Mouse (Mus musculus) midbrain, embryonic 15.5 days (tissue): Measurements from ENCODE around the gene Camta2. TPM values are rescaled to one million over a fixed set of nuclear protein-coding genes. Genes with fewer than 3 reads are reported as not detected.
A peak's percentile ranks its signal among the peaks of the same experiment; 100 is the strongest.

Experiments used
- ATAC-seq: fragments of 200-750 bp; cut with Nextera tagmentation; replicated peaks from 2 replicates; pipeline ENCODE4 v1.8.0; 2017; ENCODE audit warnings: moderate TSS enrichment
- H3K27ac ChIP-seq: fragments of 300-500 bp; sonication (generic); 2 replicates; pipeline ENCODE4 v1.5.1; 2015; ENCODE audit warnings: mild to moderate bottlenecking, inconsistent platforms
- H3K27me3 ChIP-seq: fragments of 300-500 bp; sonication (generic); replicated peaks from 2 replicates; pipeline ENCODE4 v1.6.1; 2015; ENCODE audit warnings: inconsistent platforms
- H3K36me3 ChIP-seq: fragments of 300-500 bp; sonication (generic); replicated peaks from 2 replicates; pipeline ENCODE4 v1.6.1; 2015; ENCODE audit warnings: inconsistent platforms
- H3K4me1 ChIP-seq: fragments of 300-500 bp; sonication (generic); 2 replicates; pipeline ENCODE4 v1.6.1; 2015; ENCODE audit warnings: inconsistent platforms
- H3K4me2 ChIP-seq: fragments of 300-500 bp; sonication (generic); 2 replicates; pipeline ENCODE4 v1.6.1; 2015; ENCODE audit warnings: inconsistent platforms, mild to moderate bottlenecking, moderate library complexity
- H3K4me3 ChIP-seq: fragments of 300-500 bp; sonication (generic); 2 replicates; pipeline ENCODE4 v1.5.1; 2015; ENCODE audit warnings: mild to moderate bottlenecking, inconsistent platforms
- H3K9ac ChIP-seq: fragments of 300-500 bp; sonication (generic); 2 replicates; pipeline ENCODE4 v1.6.1; 2015; ENCODE audit warnings: mild to moderate bottlenecking, inconsistent platforms
- H3K9me3 ChIP-seq: fragments of 300-500 bp; sonication (generic); 2 replicates; pipeline ENCODE4 v1.6.1; 2016; ENCODE audit warnings: inconsistent platforms
- WGBS: fragments of 180-500 bp; shearing (Covaris S2); methylation state at CpG from one replicate; pipeline ENCODE4 v1.1.7; 2015; ENCODE audit warnings: mixed read lengths; 5-methylcytosine and 5-hydroxymethylcytosine counted together
- polyA plus RNA-seq: library from polyadenylated mRNA; unstranded; fragments of >200 nt; fragmentation: Nextera tagmentation; extraction: Ambion mirVana; gene quantifications from 2 replicates; pipeline ENCODE4 v1.2.1, GENCODE M21; 2015

The Camta2 gene
- polyA plus RNA-seq, 1 experiment from 2014 or later: 25.0 TPM

- no peaks in the 10 kb centered on the region for H3K9me3 ChIP-seq
- ATAC-seq: no peak
- H3K4me3 ChIP-seq: no peak overlapping the region
- WGBS: 81% methylated on average over 3 of the region's 3 CpGs
- peaks cover 35% of the 10 kb centered on the region; the same call in 1 of the 2 replicates for H3K36me3 ChIP-seq
- H3K27ac ChIP-seq: no peak overlapping the region
- H3K4me2 ChIP-seq: no peak overlapping the region
- no peaks in the 10 kb centered on the region for H3K27me3 ChIP-seq
- H3K4me1 ChIP-seq: peaks cover 16% of the 10 kb centered on the region
- H3K9ac ChIP-seq: no peak overlapping the region
These were observed 18.2 kb upstream of the Camta2 start for GRCm38 (mm10) chr11:70706127-70706526.

- H3K27ac ChIP-seq: no peak overlapping the region
- peak overlapping the region; percentile 16; the same call in 1 of the 2 replicates for H3K9ac ChIP-seq
- no peak for ATAC-seq
- H3K4me2 ChIP-seq: peak overlapping the region; percentile 90
- no peaks in the 10 kb centered on the region for H3K9me3 ChIP-seq
- no peaks in the 10 kb centered on the region for H3K27me3 ChIP-seq
- peaks cover 18% of the 10 kb centered on the region; the same call in 1 of the 2 replicates for H3K36me3 ChIP-seq
- 69% methylated on average over 6 of the region's 6 CpGs for WGBS
- no peak overlapping the region for H3K4me3 ChIP-seq
- H3K4me1 ChIP-seq: peaks cover 24% of the 10 kb centered on the region
These were observed 14.9 kb upstream of the Camta2 start for GRCm38 (mm10) chr11:70702781-70703180.

- Histone ChIP-seq H3K27ac (no peak overlapping the region), H3K4me2 (peak overlapping the region; percentile 90), H3K9ac (peak overlapping the region; percentile 92; the same call in 1 of the 2 replicates), H3K27me3 (no peaks in the 10 kb centered on the region), H3K36me3 (peaks cover 13% of the 10 kb centered on the region; the same call in 1 of the 2 replicates), H3K4me3 (peak overlapping the region; percentile 97), H3K9me3 (no peaks in the 10 kb centered on the region), H3K4me1 (peaks cover 24% of the 10 kb centered on the region)
- no peak for ATAC-seq
- WGBS: 85% methylated on average over 6 of the region's 6 CpGs
These were observed 14.3 kb upstream of the Camta2 start for GRCm38 (mm10) chr11:70701984-70702733.

- no peak for ATAC-seq
- Histone ChIP-seq H3K4me3 (peak overlapping the region; percentile 97), H3K36me3 (peaks cover 6% of the 10 kb centered on the region; the same call in 1 of the 2 replicates), H3K9me3 (no peaks in the 10 kb centered on the region), H3K27ac (peak overlapping the region; percentile 92; the same call in 1 of the 2 replicates), H3K4me1 (peaks cover 24% of the 10 kb centered on the region), H3K4me2 (peak overlapping the region; percentile 90), H3K27me3 (no peaks in the 10 kb centered on the region), H3K9ac (peak overlapping the region; percentile 92)
- WGBS: 11% methylated on average over 10 of the region's 10 CpGs
These were observed 13.5 kb upstream of the Camta2 start for GRCm38 (mm10) chr11:70701221-70701955.

GRCm38 (mm10) chr11:70700613-70701012 is 12.7 kb upstream of the Camta2 start:
- peak overlapping the region; percentile 92 for H3K9ac ChIP-seq
- H3K4me3 ChIP-seq: peak overlapping the region; percentile 97
- peak overlapping the region; percentile 92 for H3K27ac ChIP-seq
- WGBS: under 1% methylated on average over 34 of the region's 34 CpGs
- ATAC-seq: peak; percentile 57
- H3K4me2 ChIP-seq: peak overlapping the region; percentile 90
- no peaks in the 10 kb centered on the region for H3K9me3 ChIP-seq
- H3K36me3 ChIP-seq: peaks cover 4% of the 10 kb centered on the region; the same call in 1 of the 2 replicates
- H3K27me3 ChIP-seq: no peaks in the 10 kb centered on the region
- peaks cover 24% of the 10 kb centered on the region for H3K4me1 ChIP-seq

- 1% methylated on average over 64 of the region's 69 CpGs for WGBS
- peaks cover 24% of the 10 kb centered on the region for H3K4me1 ChIP-seq
These were observed 12.0 kb upstream of the Camta2 start, which contains the start of the genes Inca1 and Kif1c for GRCm38 (mm10) chr11:70699722-70700556. Gene Inca1 (minus strand): TSS chr11:70700155. Gene Kif1c (plus strand): TSS chr11:70700548.

GRCm38 (mm10) chr11:70699051-70699450 is 11.1 kb upstream of the Camta2 start:
- H3K9ac ChIP-seq: no peak overlapping the region
- peaks cover 24% of the 10 kb centered on the region for H3K4me1 ChIP-seq
- H3K27me3 ChIP-seq: no peaks in the 10 kb centered on the region
- 75% methylated on average over 2 of the region's 2 CpGs for WGBS
- H3K9me3 ChIP-seq: no peaks in the 10 kb centered on the region
- 0 out of 2 replicates have a peak overlapping the region, but pooled peaks have one; percentile 90 for H3K4me2 ChIP-seq
- no peak overlapping the region for H3K27ac ChIP-seq
- no peak overlapping the region for H3K4me3 ChIP-seq
- no peaks in the 10 kb centered on the region for H3K36me3 ChIP-seq
- ATAC-seq: no peak

More at GRCm38 (mm10) chr11:70699722-70700556, 12.0 kb upstream of the Camta2 start, which contains the start of the genes Inca1 and Kif1c:
- H3K36me3 ChIP-seq: 0 out of 2 replicates have a peak, but pooled peaks cover 3% of the 10 kb centered on the region
- H3K9me3 ChIP-seq: no peaks in the 10 kb centered on the region
- H3K9ac ChIP-seq: peak within 1 kb of the TSS; percentile 92
- no peaks in the 10 kb centered on the region for H3K27me3 ChIP-seq
- ATAC-seq: peak; percentile 95
- peak within 1 kb of the TSS; percentile 97 for H3K4me3 ChIP-seq
- H3K27ac ChIP-seq: peak within 1 kb of the TSS; percentile 92
- peak within 1 kb of the TSS; percentile 90 for H3K4me2 ChIP-seq

- Histone ChIP-seq H3K27ac (no peak overlapping the region), H3K4me2 (no peak overlapping the region), H3K4me1 (peaks cover 20% of the 10 kb centered on the region), H3K9me3 (no peaks in the 10 kb centered on the region), H3K36me3 (no peaks in the 10 kb centered on the region), H3K27me3 (no peaks in the 10 kb centered on the region), H3K4me3 (no peak overlapping the region), H3K9ac (no peak overlapping the region)
- ATAC-seq: no peak
- 71% methylated on average over 3 of the region's 3 CpGs for WGBS
These were observed 9.5 kb upstream of the Camta2 start for GRCm38 (mm10) chr11:70697376-70697775.

GRCm38 (mm10) chr11:70693504-70693903 is 5.6 kb upstream of the Camta2 start:
- no peaks in the 10 kb centered on the region for H3K9me3 ChIP-seq
- H3K27me3 ChIP-seq: no peaks in the 10 kb centered on the region
- no peak overlapping the region for H3K27ac ChIP-seq
- WGBS: 81% methylated on average over 3 of the region's 3 CpGs
- no peak overlapping the region for H3K4me3 ChIP-seq
- H3K36me3 ChIP-seq: no peaks in the 10 kb centered on the region
- no peak for ATAC-seq
- H3K4me1 ChIP-seq: peaks cover 8% of the 10 kb centered on the region
- H3K9ac ChIP-seq: no peak overlapping the region
- H3K4me2 ChIP-seq: no peak overlapping the region

- Histone ChIP-seq H3K4me1 (peaks cover 28% of the 10 kb centered on the region), H3K36me3 (peaks cover 7% of the 10 kb centered on the region; the same call in 1 of the 2 replicates), H3K27me3 (no peaks in the 10 kb centered on the region), H3K9me3 (no peaks in the 10 kb centered on the region), H3K4me3 (no peak overlapping the region), H3K4me2 (no peak overlapping the region), H3K9ac (no peak overlapping the region), H3K27ac (no peak overlapping the region)
- WGBS: 47% methylated on average over 4 of the region's 4 CpGs
- ATAC-seq: no peak
These were observed 1.7 kb upstream of the Camta2 start for GRCm38 (mm10) chr11:70689578-70689977.

GRCm38 (mm10) chr11:70688372-70688771 is 467 bp upstream of the Camta2 start:
- H3K9me3 ChIP-seq: no peaks in the 10 kb centered on the region
- peak overlapping the region; percentile 87 for H3K4me2 ChIP-seq
- ATAC-seq: no peak
- peak overlapping the region; percentile 86 for H3K27ac ChIP-seq
- peaks cover 28% of the 10 kb centered on the region for H3K4me1 ChIP-seq
- no peaks in the 10 kb centered on the region for H3K27me3 ChIP-seq
- H3K9ac ChIP-seq: peak overlapping the region; percentile 86
- peaks cover 11% of the 10 kb centered on the region for H3K36me3 ChIP-seq
- WGBS: 10% methylated on average over 8 of the region's 8 CpGs
- peak overlapping the region; percentile 84 for H3K4me3 ChIP-seq
